Mouse (Mus musculus): ENCODE data around the gene Olfr463. TPM values are rescaled to one million over a fixed set of nuclear protein-coding genes. Genes with fewer than 3 reads are reported as not detected.
"Not testable (repeated sequence)": the region's sequence is repeated elsewhere in the genome, so short reads cannot be mapped to it uniquely, and the experiment has no call there.

Olfr463 gene
- polyA plus RNA-seq, 1 experiment from 2014 or later, result not detected

DNA sequence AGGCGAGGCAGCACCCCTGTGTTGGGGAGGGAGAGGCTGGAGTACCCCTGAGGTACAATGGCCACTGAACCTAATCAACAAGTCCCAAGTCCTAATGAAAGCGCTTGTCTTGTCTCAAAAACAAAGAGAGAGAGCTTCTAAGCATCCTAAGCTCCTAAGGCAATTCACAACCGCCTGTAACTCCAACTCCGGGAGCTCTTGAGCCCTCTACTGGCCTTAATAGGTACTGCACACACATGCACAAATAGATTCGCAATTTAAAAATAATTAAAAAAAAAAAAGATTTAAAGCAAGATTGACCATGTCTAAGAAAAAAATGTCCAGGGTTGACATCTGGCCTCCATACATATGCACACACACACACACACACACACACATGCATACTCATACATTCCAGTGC, 13.7 kb downstream of the Olfr463 start:
- WGBS, result 51% methylated on average over 5 of the region's 5 CpGs

DNA sequence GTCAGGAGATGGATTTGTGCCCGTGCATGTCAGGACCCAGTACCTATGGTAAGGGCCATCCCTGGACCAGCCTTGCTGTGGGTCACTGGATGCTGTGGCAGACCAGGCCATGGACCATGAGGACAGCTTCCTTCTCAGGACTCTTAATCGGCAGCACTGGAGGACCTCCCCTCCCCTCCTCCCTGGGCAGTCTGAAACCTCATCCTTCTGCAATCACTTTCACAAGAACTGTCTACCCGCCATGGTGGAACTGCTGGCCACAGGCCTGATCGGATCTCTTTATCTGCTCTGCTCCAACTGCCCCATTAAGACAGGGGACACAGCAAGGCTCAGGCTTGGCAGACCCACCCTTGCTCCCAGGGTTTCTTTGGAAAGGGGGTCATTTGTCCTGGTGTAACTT, 15.5 kb downstream of the Olfr463 start:
- Histone ChIP-seq H3K9ac (replicated peaks; ENCODE audit: low read length) (no peak overlapping the region), H3K4me2 (replicated peaks; ENCODE audit: low read depth, low read length) (no peak overlapping the region), H3K27me3 (ENCODE audit: insufficient read depth, low read length) (no peaks in the 10 kb centered on the region), H3K27ac (ENCODE audit: low read length) (no peak overlapping the region), H3K36me3 (ENCODE audit: insufficient read depth, low read length) (no peaks in the 10 kb centered on the region), H3K4me3 (ENCODE audit: low read length) (no peak overlapping the region), H3K9me3 (ENCODE audit: low read length) (no peaks in the 10 kb centered on the region), H3K4me1 (ENCODE audit: insufficient read depth, low read length) (no peaks in the 10 kb centered on the region)
- ATAC-seq (ENCODE audit: low FRiP score, low TSS enrichment), result no peak
- WGBS, result 60% methylated on average over 4 of the region's 4 CpGs

More for the DNA sequence above, 13.7 kb downstream of the Olfr463 start:
- Histone ChIP-seq H3K27me3 (ENCODE audit: insufficient read depth, low read length) (no peaks in the 10 kb centered on the region), H3K9ac (replicated peaks; ENCODE audit: low read length) (no peak overlapping the region), H3K36me3 (ENCODE audit: insufficient read depth, low read length) (no peaks in the 10 kb centered on the region), H3K4me3 (ENCODE audit: low read length) (no peak overlapping the region), H3K9me3 (ENCODE audit: low read length) (no peaks in the 10 kb centered on the region), H3K27ac (ENCODE audit: low read length) (no peak overlapping the region), H3K4me1 (ENCODE audit: insufficient read depth, low read length) (no peaks in the 10 kb centered on the region), H3K4me2 (replicated peaks; ENCODE audit: low read depth, low read length) (no peak overlapping the region)
- no peak for ATAC-seq (ENCODE audit: low FRiP score, low TSS enrichment)

GRCm38 (mm10) chr11:87879826-87880225, 17.4 kb downstream of the Olfr463 start:
- ATAC-seq (ENCODE audit: low FRiP score, low TSS enrichment), result no peak

GRCm38 (mm10) chr11:87875436-87875835, 21.8 kb downstream of the Olfr463 start, which contains the start of gene Epx:
TSS of gene Epx (minus strand) at chr11:87875536.
- no peak within 1 kb of the TSS for H3K4me3 ChIP-seq (ENCODE audit: low read length)
- H3K9ac ChIP-seq (replicated peaks; ENCODE audit: low read length), result no peak within 1 kb of the TSS
- ATAC-seq (ENCODE audit: low FRiP score, low TSS enrichment), result no peak
- no peak within 1 kb of the TSS for H3K4me2 ChIP-seq (replicated peaks; ENCODE audit: low read depth, low read length)
- 88% methylated on average over 6 of the region's 6 CpGs for WGBS
- H3K9me3 ChIP-seq (ENCODE audit: low read length), result no peaks in the 10 kb centered on the region
- H3K27me3 ChIP-seq (ENCODE audit: insufficient read depth, low read length), result no peaks in the 10 kb centered on the region
- H3K36me3 ChIP-seq (ENCODE audit: insufficient read depth, low read length), result no peaks in the 10 kb centered on the region
- H3K4me1 ChIP-seq (ENCODE audit: insufficient read depth, low read length), result no peaks in the 10 kb centered on the region
- H3K27ac ChIP-seq (ENCODE audit: low read length), result no peak within 1 kb of the TSS

More at GRCm38 (mm10) chr11:87879826-87880225, 17.4 kb downstream of the Olfr463 start:
- Histone ChIP-seq H3K36me3 (ENCODE audit: insufficient read depth, low read length) (no peaks in the 10 kb centered on the region), H3K4me1 (ENCODE audit: insufficient read depth, low read length) (no peaks in the 10 kb centered on the region), H3K27ac (ENCODE audit: low read length) (no peak overlapping the region), H3K4me2 (replicated peaks; ENCODE audit: low read depth, low read length) (no peak overlapping the region), H3K9me3 (ENCODE audit: low read length) (no peaks in the 10 kb centered on the region), H3K9ac (replicated peaks; ENCODE audit: low read length) (no peak overlapping the region), H3K27me3 (ENCODE audit: insufficient read depth, low read length) (no peaks in the 10 kb centered on the region), H3K4me3 (ENCODE audit: low read length) (no peak overlapping the region)
- WGBS, result 35% methylated on average over 9 of the region's 9 CpGs

DNA sequence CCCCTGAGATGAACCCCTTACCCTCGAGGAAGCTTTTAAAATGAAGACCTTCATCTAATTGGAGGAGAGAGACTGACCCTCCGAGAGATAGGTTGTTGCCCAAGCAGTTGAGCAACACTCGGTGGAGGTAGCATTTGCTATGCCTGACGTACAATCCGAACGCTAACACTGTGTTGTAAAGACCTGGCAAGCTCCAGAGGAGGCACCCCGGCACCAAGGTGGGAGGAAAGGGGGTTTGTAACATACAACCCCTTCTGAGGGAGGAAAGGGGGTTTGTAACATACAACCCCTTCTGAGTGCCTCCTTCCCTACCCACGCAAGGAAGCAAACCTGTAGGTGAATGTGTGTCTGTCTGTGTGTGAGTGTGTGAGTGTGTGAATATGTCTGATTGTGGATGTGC, 25.4 kb downstream of the Olfr463 start:
- Histone ChIP-seq H3K9me3 (ENCODE audit: low read length) (no peaks in the 10 kb centered on the region), H3K9ac (replicated peaks; ENCODE audit: low read length) (no peak overlapping the region), H3K36me3 (ENCODE audit: insufficient read depth, low read length) (no peaks in the 10 kb centered on the region), H3K27me3 (ENCODE audit: insufficient read depth, low read length) (no peaks in the 10 kb centered on the region), H3K27ac (ENCODE audit: low read length) (no peak overlapping the region), H3K4me3 (ENCODE audit: low read length) (no peak overlapping the region), H3K4me2 (replicated peaks; ENCODE audit: low read depth, low read length) (no peak overlapping the region), H3K4me1 (ENCODE audit: insufficient read depth, low read length) (no peaks in the 10 kb centered on the region)
- no peak for ATAC-seq (ENCODE audit: low FRiP score, low TSS enrichment)
- WGBS, result 27% methylated on average over 8 of the region's 8 CpGs

DNA sequence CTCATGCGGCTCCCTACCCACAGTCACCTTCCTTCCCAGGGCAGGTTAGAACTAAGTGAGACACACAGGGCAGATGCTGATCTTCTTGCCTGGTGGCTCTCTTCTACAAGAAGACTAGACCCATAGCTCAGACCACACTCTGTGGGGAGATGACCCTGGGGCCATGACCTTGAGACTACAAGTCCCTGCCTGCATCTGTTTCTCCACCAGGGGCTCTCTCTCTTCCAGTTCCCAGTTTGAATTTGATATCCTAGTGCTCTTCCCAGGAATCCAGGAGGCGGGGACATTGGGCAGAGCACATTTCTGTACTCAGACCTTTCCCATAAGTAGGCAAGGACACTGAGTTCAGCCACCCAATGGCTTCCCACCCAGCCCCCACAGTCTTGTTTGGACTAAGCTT, 27.1 kb downstream of the Olfr463 start:
- no peaks in the 10 kb centered on the region for H3K36me3 ChIP-seq (ENCODE audit: insufficient read depth, low read length)
- H3K9ac ChIP-seq (replicated peaks; ENCODE audit: low read length), result no peak overlapping the region
- H3K4me1 ChIP-seq (ENCODE audit: insufficient read depth, low read length), result no peaks in the 10 kb centered on the region
- H3K27me3 ChIP-seq (ENCODE audit: insufficient read depth, low read length), result no peaks in the 10 kb centered on the region
- H3K4me3 ChIP-seq (ENCODE audit: low read length), result no peak overlapping the region
- ATAC-seq (ENCODE audit: low FRiP score, low TSS enrichment), result no peak
- H3K9me3 ChIP-seq (ENCODE audit: low read length), result no peaks in the 10 kb centered on the region
- no peak overlapping the region for H3K4me2 ChIP-seq (replicated peaks; ENCODE audit: low read depth, low read length)
- H3K27ac ChIP-seq (ENCODE audit: low read length), result no peak overlapping the region
- WGBS, result 76% methylated on average over 2 of the region's 2 CpGs

DNA sequence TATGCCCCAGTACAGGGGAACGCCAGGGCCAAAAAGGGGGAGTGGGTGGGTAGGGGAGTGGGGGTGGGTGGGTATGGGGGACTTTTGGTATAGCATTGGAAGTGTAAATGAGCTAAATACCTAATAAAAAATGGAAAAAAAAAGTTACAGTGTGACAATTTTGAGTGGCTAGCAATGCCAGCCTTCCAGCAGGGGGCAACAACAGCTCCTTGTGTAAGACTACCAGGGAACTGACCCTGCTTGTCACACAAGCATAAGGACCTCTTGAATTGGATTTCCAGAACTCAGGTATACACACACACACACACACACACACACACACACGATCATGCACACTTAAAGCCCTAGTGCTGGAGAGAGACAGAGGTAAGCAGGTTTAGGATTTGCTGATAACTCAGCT, 30.3 kb downstream of the Olfr463 start:
- H3K9me3 ChIP-seq (ENCODE audit: low read length); H3K36me3 ChIP-seq (ENCODE audit: insufficient read depth, low read length); H3K4me3 ChIP-seq (ENCODE audit: low read length); H3K27ac ChIP-seq (ENCODE audit: low read length); H3K27me3 ChIP-seq (ENCODE audit: insufficient read depth, low read length); ATAC-seq (ENCODE audit: low FRiP score, low TSS enrichment); H3K4me1 ChIP-seq (ENCODE audit: insufficient read depth, low read length); H3K4me2 ChIP-seq (replicated peaks; ENCODE audit: low read depth, low read length); H3K9ac ChIP-seq (replicated peaks; ENCODE audit: low read length): not testable (repeated sequence)
- 83% methylated on average over 1 of the region's 2 CpGs for WGBS

GRCm38 (mm10) chr11:87862805-87863204, 34.4 kb downstream of the Olfr463 start:
- Histone ChIP-seq H3K9ac (replicated peaks; ENCODE audit: low read length) (no peak overlapping the region), H3K4me2 (replicated peaks; ENCODE audit: low read depth, low read length) (no peak overlapping the region), H3K4me1 (ENCODE audit: insufficient read depth, low read length) (no peaks in the 10 kb centered on the region), H3K4me3 (ENCODE audit: low read length) (no peak overlapping the region), H3K36me3 (ENCODE audit: insufficient read depth, low read length) (peaks cover 16% of the 10 kb centered on the region), H3K27ac (ENCODE audit: low read length) (no peak overlapping the region), H3K27me3 (ENCODE audit: insufficient read depth, low read length) (no peaks in the 10 kb centered on the region), H3K9me3 (ENCODE audit: low read length) (no peaks in the 10 kb centered on the region)
- 90% methylated on average over 13 of the region's 13 CpGs for WGBS
- ATAC-seq (ENCODE audit: low FRiP score, low TSS enrichment), result no peak

DNA sequence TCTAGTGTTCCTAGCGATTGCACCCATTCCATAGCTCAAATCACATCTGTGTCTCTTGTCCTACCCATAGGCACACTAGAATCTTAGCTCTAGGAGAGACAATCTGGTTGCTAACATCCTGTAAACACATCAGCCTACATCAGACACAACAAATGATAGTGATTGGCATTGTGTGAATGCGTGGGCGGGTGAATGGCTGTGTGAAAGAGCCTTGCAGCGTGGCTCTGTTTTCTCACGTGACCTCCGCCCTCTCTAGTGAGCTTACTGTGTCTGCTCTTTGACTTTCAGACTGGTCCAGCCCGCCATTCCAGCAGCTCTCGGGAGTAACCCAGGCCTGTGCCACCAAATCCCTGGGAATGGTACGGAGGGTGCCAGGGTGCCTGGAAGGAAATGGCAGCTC, 36.8 kb downstream of the Olfr463 start:
- peaks cover 25% of the 10 kb centered on the region for H3K36me3 ChIP-seq (ENCODE audit: insufficient read depth, low read length)
- no peak overlapping the region for H3K9ac ChIP-seq (replicated peaks; ENCODE audit: low read length)
- H3K4me1 ChIP-seq (ENCODE audit: insufficient read depth, low read length), result no peaks in the 10 kb centered on the region
- ATAC-seq (ENCODE audit: low FRiP score, low TSS enrichment), result no peak
- H3K27me3 ChIP-seq (ENCODE audit: insufficient read depth, low read length), result no peaks in the 10 kb centered on the region
- no peak overlapping the region for H3K27ac ChIP-seq (ENCODE audit: low read length)
- WGBS, result 79% methylated on average over 9 of the region's 9 CpGs
- no peaks in the 10 kb centered on the region for H3K9me3 ChIP-seq (ENCODE audit: low read length)
- no peak overlapping the region for H3K4me3 ChIP-seq (ENCODE audit: low read length)
- H3K4me2 ChIP-seq (replicated peaks; ENCODE audit: low read depth, low read length), result no peak overlapping the region

DNA sequence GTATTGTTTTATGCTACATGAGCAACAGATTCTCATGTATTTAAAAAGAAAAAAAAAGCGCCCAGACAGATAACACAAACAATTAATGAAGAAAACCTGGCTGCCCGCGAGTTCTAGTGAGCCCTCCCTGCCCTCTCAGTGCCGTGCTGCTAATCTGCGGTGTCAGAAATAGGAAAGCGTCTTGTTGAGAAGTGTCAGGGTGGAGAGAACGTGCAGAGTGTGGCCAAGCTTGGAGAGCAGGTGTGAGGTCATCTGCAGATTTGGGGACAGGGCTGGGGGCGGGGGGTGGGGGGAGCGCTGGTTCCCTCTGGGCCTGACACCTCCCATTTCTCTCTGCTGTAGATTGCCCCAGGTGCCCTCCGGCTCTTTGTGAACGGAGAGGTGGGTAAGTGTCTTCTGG, 37.9 kb downstream of the Olfr463 start:
- no peaks in the 10 kb centered on the region for H3K9me3 ChIP-seq (ENCODE audit: low read length)
- no peaks in the 10 kb centered on the region for H3K27me3 ChIP-seq (ENCODE audit: insufficient read depth, low read length)
- no peaks in the 10 kb centered on the region for H3K4me1 ChIP-seq (ENCODE audit: insufficient read depth, low read length)
- no peak for ATAC-seq (ENCODE audit: low FRiP score, low TSS enrichment)
- no peak overlapping the region for H3K4me3 ChIP-seq (ENCODE audit: low read length)
- no peak overlapping the region for H3K27ac ChIP-seq (ENCODE audit: low read length)
- H3K4me2 ChIP-seq (replicated peaks; ENCODE audit: low read depth, low read length), result no peak overlapping the region
- H3K36me3 ChIP-seq (ENCODE audit: insufficient read depth, low read length), result peaks cover 25% of the 10 kb centered on the region
- no peak overlapping the region for H3K9ac ChIP-seq (replicated peaks; ENCODE audit: low read length)
- WGBS, result 86% methylated on average over 11 of the region's 11 CpGs
